Mouse (Mus musculus) fat pad, adult 2 months (tissue): ENCODE results near the gene Gramd1a.

Experiments used
- DNase-seq: peaks from one replicate; pipeline ENCODE4 v3.0.0-alpha.2; 2011; ENCODE audit warnings: low read depth, low spot score; ENCODE audit errors: extremely low read depth

The Gramd1a gene

DNA sequence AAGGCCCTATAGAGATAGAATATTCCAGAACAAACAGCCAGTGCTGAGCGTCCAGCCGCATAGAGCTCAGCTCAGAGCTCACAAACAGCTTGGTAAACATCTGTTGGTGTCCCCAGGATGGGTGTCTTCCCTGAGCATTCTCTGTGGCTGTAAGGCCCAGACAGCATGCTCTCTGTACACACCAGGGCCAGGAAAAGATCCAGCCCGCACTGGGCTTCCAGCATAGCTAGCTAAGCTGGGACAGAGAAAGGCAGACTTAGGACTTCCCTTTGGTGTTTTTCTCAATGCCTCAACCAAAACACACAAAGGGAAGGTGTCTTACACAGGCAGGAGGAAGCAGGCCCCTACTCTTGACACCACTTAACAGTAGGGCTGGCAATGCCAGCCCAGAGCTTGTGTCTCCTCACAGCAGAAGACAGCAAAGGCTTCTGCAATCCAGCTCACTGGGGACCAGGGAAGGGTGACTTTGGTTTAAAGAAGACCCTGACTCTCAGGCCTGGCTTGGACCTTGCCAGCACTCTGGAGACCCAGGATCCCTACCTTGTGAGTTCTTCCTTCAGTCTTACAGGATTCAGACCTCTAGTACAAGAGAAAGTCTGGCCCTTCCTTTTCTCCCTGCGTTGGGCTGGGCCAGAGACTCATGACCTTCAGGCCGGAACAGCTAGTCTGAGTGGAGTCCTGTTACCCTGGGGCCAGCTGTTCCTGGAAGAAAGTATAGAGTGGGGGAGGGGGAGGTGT is at the start of gene Gramd1a:
Gene Gramd1a, minus strand, starts transcription at position 601 of the 738 bp plus-strand sequence.
- no peak for DNase-seq

DNA sequence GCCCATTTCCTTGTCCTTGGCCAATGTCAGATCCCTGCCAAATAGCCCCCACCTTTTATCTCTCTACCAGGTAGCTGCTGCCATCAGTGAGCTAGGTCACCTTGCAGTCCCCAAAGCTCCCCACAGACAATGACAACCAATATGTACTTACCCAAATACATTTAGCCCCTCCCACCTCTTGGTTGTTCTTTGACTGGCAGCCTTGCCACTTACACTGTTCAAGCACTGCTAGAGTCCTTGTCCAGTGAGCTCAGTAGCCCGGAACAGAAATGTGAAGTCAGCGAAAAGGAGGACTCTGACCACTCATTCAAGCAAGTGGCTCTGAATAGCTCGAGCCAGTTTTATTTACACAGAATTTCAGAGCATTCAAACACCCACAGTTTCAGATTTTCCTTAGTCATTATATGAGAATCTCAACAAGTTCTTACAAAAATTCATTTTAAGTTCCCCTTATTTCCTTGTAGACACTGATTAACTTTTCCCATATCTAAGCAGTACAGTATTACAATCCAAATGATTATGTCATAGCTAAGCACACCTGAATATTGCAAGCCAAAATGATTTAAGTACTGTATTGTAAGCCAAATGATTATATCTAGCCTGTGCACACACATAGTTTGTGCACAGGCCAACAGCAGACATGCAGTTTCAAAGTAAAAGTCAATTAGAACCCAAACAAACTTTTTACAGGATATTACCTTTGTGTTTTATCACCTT is 40.1 kb upstream of the Gramd1a start:
- no peak for DNase-seq

DNA sequence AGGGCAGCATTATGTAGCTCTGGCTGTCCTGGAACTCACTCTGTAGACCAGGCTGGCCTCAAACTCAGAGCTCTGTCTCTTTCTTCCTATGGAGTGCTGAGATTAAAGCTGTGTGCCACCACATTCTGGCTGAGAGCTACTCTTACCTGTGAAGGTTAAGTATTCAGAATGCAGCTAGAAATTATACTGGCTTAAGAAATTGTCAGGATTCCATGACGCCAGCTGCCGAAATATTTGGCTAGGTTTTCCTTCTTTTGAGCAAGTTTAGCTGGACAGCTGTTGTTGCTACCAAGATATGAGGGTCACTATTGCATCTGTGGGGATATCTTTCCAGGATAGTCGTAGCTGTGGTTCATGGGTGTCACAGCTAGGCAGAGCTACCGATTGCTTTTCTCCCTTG is 29.0 kb upstream of the Gramd1a start:
- DNase-seq, result no peak

DNA sequence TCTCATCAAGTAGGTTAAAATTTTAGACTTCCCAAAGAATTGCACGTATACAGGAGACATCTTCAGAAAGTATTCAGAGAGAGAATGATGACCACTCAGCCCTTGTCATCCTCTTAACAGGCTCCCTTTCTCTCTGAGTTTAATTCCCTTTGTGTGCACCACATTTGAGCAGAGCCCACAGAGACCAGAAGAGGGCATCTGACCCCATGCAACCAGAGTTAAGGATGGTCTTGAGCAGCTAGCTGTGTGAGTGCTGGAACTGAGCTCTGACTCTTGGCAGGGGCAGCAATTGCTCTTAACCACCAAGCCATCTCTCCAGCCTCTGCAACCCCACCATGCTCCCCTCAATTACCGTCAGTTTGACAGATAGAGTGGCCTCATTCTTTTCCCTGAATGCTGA is 27.2 kb upstream of the Gramd1a start:
- no peak for DNase-seq

DNA sequence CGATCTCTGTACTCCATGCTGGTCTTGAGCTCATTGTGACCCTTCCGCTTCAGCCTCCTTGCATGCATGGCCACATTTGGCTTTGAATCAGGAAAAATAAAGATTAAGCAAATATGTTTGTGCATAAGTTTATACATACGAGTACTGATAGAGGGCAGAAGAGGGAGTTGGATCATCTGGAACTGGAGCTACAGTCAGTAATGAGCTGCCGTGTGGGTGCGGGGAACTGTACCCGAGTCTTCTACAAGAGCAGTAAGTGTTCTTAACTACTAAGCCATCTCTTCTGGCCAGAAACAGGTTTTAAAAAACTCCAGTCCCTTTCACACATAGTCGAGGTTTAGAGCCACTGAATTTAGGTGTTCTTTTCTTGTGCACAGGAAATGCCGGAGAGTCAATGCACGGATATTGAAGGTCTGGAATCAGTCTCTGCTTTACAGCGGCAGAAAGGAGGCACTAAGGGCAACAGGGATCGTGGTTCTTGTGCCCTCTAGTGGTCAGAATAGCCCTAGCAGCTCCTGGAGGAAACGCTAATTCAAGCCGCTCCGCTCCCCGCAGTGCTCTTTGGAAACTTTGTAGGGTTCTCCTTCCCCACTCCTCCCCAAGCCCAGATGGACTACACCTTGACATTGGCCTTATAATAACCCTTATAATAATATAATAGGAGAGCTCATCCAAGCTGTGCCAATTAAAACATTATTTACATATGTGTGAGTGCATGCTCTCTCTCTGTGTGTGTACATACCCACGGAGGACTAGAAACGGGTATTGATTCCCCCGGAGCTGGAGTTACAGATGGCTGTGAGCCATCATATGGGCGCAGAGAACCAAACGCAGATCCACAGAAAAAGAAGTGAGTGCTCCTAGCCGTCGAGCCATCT is 21.4 kb upstream of the Gramd1a start:
- DNase-seq, result no peak

DNA sequence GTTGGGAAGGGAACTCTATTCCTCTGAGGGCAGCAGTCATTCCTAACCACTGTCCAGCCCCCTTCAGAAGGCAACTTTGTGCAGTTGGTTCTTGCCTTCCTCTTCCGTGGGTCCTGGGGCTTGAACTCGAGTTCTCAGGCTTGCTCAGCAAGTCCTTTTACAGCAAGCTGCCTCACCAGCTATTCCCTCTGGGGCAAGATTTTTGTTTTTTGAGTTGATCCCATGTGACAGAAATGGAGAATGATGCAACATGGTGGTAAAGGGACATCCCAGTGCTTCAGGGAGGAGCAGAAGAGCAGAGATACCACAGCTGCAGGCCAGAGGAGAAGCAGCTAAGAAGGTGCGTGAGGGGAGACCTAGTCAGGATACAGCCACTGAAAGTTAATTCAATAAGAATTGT is 19.4 kb upstream of the Gramd1a start:
- DNase-seq, result no peak

DNA sequence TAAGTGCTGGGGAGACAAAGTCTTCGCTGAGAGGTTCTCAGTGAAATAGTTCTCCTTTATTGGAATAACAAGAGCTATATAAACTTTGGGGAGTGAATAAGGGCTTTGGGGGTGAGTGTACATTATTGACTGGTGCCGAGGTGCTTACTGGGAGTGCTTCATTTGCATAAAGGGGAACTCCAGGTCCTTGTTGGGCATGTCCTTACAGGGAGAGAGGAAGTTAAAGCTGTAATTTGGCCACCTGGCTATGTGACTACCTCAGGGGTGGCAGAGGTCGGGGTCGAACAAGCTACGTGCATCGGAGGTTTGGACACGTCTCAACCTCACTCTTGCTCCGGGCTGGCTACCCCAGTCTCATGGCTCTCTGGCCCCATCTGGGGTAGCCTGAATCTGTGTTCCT is 18.8 kb upstream of the Gramd1a start:
- DNase-seq, result no peak

DNA sequence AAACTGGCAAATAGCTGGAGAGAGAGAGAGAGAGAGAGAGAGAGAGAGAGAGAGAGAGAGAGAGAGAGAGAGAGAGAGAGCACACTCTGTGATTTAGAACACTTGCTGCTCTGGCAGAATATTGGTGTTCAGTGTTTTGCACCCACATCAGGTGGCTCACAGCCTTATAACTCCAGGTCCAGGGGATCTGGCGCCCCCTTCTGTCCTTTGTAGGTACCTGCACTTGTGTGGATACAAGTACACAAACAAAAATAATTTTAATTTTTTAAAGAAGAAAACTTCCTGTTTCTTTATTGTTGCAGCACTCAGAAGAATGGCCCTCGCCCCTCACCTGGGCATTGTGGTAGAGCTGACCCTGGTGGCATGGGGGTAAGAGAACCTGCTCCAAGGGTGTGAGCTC is 16.5 kb upstream of the Gramd1a start:
- DNase-seq, result no peak

DNA sequence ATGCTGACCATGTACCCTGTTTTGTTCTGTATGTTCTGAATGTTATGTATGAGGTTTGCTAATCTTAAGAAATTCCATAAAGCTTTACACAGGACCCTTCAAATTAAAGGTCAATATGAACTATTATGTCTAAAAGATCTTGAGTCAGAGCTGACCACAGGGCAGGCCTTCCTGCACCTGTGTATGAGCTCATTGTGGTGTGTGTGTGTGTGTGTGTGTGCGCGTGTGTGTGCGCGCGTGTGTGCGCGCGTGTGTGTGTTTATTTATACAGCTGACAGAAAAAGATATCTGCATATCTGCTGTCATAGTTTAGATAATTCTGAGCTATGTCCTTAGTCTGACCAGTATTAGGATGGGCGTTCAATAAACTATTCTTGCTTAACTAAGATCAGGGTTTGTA is 14.8 kb upstream of the Gramd1a start:
- DNase-seq, result no peak

DNA sequence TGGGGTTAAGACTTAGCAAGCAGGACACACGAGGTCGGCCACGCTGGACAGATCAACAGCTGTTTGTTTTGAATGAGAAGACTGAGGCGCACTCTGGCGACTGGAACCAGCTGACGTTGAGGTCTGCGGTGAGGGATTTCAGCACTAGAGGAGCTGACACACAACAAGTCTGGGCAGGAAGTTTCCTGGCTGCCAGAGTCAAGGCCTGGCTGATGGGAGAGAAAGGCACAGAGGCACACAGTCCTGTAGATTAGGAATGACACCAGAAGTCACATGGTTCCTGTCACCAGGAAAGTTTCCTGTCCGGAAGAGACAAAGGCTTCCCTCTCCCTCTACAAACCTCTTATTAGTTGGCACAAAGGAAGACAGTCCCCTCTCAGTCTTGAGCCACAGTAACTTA is 12.7 kb upstream of the Gramd1a start:
- peak; percentile 74 for DNase-seq

DNA sequence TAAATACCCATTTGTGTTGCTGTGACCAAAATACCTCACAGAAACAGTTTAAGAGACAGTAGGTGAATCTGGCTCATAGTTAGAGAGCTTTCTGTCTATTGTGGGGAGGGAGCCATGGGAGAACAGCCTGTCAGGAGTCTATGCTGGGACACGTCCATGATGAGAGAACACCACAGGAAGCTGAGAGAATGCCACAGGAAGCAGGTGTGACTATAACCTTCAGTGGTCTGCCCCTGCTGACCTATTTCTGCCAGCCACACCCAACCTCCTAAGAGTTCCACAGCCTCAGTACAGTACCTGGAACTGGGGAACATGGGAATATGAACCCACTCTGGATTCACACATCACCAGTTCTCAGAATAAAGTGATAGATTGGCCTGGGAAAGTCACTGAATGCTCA is 9.1 kb upstream of the Gramd1a start:
- DNase-seq, result no peak

DNA sequence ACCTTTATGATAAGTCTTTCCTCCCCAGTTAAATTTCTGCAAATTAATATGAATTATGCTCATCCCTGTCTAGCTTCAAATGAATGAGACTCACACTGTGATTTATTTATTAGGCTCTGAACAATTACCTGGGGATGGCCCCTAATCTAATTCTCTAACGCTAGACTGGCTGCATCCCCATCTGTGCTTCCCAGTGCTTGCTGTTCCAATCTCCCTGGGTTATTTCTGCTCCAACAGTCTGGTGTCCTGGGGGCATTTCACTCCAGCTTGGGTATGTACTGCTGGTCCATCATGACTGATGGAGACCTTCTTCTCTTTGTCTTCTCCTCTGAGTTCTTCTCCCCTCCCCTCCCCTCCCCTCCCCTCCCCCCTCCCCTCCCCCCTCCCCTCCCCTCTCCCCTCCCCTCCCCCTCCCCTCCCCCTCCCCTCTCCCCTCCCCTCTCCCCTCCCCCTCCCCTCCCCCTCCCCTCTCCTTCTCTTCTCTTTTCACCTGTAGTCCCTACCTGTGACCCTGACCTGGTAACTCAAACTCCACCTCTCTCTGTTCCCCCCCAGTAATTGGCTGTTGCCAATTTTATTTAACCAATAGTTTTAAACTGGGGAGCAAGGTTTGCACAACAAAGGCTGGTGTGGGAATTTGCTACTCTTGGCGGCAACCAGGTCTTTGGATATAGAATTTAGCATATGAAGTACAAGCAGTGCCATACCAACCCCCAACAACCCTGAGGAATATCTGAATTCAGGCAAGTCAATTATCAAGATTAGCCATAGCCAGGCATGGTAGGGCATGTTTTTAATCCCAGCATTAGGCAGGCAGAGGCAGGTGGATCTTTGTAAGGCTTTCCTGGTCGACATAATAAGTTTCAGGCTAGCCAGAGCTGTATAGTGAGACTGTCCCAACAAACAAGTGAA is 8.2 kb upstream of the Gramd1a start:
- peak; percentile 88 for DNase-seq

DNA sequence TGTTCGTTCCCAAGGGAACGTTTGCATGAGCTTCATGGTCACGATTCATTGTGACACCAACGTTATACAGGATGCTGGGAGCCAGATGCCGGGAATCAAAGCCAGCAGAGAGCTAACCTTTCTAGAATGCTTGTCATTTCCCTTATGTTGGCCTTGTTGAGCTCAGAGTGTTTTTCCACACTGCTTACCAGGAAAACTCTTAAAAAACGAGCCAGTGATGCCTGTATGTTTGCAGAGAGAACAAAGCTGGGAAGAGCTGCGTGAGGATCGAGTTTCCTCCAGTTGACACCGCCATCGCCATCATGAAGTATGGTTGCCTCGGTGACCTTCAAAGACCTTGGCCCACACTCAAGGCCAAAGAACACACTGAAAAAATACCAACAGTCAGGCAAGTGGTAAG is 6.6 kb upstream of the Gramd1a start:
- no peak for DNase-seq

DNA sequence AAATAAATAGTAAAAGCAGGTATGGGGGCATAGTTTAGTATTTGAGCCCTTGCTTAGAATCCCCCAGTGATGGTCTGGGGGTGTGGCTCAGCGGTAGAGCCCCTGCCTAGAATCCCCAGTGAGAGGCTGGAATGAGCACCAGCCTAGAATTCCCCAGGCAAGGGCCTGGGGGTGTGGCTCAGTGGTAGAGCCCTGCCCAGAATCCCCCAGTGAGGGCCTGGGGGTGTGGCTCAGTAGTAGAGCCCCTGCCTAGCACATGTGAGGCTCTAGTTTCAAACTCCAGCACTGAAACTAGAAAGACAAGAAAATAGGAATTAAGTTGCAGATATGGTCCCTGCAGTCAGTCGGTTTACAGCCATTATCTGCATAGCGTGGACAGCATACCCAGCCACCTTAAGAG is 6.1 kb upstream of the Gramd1a start:
- no peak for DNase-seq

DNA sequence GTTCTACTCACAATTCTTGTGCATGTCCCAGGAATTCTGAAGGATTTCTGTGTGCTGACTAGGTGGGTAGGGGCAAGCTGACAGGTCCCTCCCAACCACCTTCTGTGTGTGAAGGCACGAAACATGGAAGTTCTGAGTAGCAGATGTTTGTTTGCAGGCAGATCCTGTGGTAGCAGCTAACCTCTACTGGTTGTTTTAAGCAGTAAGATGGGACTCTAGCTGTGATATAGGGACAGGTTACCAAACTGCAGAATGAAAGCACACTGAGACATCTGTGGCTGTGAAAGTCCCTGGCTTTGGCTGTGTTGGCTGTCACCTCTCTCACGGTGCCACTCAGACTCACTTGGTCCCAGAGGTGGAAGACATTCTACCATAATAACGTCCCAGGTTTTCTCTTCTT is 5.5 kb upstream of the Gramd1a start:
- no peak for DNase-seq

DNA sequence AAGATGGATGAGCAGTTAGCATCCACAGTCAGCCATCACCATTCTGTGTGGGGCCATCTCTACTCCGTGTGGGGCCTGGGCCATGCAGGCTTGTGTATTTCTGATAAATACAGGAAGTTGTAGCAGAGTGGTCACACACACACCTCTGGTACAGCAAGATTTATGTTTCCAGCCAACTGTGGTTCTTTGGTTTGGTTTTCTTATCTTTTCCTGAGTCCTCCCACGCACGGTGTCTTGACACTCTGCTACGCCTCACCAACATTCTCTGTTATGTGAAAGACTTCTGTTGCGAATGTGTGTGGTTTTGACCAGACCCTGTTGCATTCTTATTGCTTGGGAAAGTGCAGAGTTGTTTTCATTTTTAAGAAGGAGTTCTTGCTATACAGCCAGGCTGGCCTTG is 5.1 kb upstream of the Gramd1a start:
- no peak for DNase-seq

DNA sequence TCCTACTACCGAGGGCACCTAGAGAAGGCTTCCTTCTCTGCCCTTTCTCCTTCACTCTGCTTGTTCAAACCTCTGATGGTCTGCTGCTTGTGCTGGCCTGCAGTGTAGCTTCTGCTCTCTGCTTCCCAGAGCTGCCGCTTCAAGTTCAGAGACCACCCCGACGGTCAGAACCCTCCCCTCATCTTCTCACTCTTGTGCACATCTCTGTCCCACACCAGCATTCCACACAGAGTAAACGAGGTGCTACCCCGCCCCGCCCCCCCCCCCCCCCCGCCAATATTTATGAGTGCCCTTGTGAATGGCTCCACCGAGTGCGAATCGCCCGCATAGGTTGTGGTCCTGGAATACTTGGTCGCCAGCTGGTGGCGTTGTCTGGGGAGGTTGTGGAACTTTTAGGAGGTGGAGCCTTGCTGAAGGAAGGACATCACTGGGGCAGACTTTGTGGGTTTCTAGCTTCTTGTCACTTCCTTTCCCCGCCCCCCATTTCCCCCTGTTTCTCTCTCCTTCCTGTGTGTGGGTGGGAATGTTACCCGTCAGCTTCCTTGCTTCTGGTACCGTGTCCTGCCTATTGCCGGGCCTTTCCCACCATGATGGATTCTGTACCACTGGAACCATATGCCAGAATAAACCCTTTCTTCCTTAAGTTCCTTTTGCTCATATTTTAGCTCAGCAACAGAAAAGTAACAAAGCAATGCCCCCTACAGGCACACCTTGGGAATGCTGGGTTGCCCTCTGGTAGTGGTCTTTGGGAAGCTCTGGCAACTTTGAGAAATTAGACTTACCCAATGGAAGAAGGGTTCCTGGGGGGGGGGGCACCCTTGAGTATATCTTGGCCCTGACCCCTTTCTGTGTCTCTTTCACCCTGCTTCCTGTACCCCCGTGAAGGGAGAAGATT is 585 bp upstream of the Gramd1a start:
- DNase-seq, result no peak

DNA sequence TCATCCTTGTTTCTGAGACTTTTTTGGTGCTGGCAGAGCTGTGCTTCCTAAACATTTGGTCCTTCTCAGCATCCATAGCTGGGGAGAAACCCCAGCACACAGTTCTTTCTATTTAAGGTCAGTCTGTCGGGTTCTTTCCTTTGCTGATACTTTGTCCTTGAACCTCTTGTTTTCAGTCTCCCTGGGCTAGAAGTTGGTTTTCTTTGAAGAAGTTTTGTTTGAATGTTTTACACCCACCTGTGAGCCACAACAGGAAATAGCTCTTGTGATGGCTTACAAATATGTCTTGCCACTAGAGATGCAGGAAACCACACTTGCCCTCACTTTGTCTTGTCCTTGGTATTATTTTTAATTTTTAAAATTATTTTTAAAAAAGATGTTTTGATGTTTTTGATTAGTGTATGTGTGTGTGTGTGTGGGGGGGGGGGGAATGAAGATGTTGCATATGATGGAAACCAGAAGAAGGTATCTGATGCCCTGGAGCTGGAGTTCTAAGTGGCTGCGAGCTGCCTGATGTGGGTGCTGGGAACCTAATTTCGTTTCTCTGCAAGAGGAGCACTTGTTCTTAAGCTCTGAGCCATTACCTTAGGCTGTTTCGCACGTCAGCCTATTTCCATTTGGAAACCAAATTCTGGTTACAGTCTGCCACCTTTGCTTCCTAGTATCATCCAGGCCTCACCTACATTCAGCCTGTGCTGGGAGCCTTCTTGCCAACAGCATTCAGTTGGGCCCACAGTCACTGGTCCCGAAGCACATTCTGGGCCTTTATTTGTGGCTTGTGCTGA is 2.0 kb downstream of the Gramd1a start:
- DNase-seq, result no peak
